ENCODE assay signal across 8 mouse cellular contexts in the genomic region with DNA sequence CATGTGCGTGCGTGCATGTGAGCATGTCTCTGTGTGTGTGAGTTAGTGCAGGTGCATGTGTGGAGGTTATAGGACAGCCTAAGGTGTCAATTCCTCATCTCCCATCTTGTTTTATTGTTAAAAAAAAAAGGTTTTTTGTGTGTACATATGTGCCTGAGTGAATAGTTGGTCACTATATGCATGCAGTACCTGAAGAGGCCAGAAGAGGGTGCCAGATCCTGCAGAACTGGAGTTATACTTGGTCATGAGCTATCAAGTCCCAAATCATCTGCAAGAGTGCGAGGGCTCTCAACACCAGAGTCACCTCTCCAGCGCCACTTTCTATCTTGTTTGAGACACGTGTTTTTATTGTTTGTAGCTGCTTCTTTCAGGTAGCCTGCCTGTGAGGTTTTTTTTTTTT.
DNase-seq lines count a peak whose midpoint lies in the region; ATAC-seq and TF ChIP-seq lines count a peak whose summit lies in the region.

No protein-coding gene starts in this region.

- CTCF ChIA-PET in Patski (lab: Charles Lee): no interaction called here

- POLR2A ChIA-PET in Patski (lab: Charles Lee): no interaction called here

- in situ Hi-C loops in Patski (cut with MboI; ENCODE audit: low pct_unique_long_range_greater_than_20kb): no loop called here

- H3K27me3 ChIP-seq in Patski: peaks cover 4% of the 10 kb centered on the region

- TF ChIP-seq CTCF in Patski (IDR thresholded peaks at IDR 0.05): peak; percentile 55

- DNase-seq in adrenal gland, postnatal 14 days: peak; percentile 20
- no peak for DNase-seq in adrenal gland, adult 18-20 months (ENCODE audit: low spot score in 2 of 2)
- DNase-seq in layer of hippocampus, postnatal 10 days (ENCODE audit: low spot score in 2 of 2): peak; percentile 53 to 60
- DNase-seq in layer of hippocampus, adult 9-10 months (ENCODE audit: low spot score): no peak
- no peak for DNase-seq in Patski (ENCODE audit: low read depth, low spot score)
- peak; percentile 74 to 75 for DNase-seq in kidney, postnatal 4 days
- DNase-seq in frontal cortex, postnatal 14 days (ENCODE audit: low spot score in 2 of 2): no peak
- no peak for DNase-seq in gastrocnemius, adult 8-10 months (ENCODE audit: low spot score in 2 of 2)

- ATAC-seq in Patski: no peak

Comparison
In these comparisons a context has a peak if more than half of its experiments do, and no peak if none do; other contexts are left out.
1. DNase-seq: peak in adrenal gland, postnatal 14 days (single experiment), layer of hippocampus, postnatal 10 days (2 of 2) and kidney, postnatal 4 days (2 of 2); none in adrenal gland, adult 18-20 months (0 of 2), layer of hippocampus, adult 9-10 months (single experiment), Patski (single experiment), frontal cortex, postnatal 14 days (0 of 2) and gastrocnemius, adult 8-10 months (0 of 2).